Mouse (Mus musculus): ENCODE results near the gene Gm3636. TPM values are rescaled to one million over a fixed set of nuclear protein-coding genes. Genes with fewer than 3 reads are reported as not detected.

Gm3636 gene
- 0.27 and 0.50 TPM in 2 replicates for polyA plus RNA-seq (2012; rRNA removed)

DNA sequence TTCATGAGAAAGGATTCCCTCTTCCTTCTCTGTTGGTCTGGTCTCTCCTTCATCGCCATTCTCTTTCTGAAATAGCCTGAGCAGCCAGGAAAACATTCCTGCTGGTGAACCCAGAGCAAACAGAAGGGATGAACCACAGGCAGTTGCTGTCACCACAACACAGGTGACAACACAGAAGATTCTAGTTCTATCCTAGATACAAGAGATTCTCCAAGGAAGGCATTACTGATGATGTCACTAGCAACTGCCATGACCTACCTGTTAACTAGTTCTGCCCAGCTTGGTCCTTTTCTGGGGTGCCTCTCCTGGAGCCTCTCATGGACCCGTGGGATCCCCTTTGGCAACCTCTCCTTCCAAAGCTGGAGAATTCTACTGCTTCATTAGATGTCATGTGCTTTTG is at the start of gene Gm3636:
Gm3636 (minus strand) TSS at position 101 of the 400 bp plus-strand sequence.

DNA sequence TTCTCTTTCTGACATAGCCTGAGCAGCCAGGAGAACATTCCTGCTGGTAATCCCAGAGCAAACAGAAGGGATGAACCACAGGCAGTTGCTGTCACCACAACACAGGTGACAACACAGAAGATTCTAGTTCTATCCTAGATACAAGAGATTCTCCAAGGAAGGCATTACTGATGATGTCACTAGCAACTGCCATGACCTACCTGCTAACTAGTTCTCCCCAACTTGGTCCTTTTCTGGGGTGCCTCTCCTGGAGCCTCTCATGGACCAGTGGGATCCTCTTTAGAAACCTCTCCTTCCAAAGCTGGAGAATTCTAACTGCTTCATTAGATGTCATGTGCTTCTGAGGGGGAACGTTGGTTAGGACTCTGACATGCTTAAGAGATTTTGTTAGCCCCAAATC is 32.2 kb upstream of the Gm3636 start, which contains the start of gene Gm8362:
Gm8362 (minus strand) TSS at position 101 of the 400 bp plus-strand sequence.

DNA sequence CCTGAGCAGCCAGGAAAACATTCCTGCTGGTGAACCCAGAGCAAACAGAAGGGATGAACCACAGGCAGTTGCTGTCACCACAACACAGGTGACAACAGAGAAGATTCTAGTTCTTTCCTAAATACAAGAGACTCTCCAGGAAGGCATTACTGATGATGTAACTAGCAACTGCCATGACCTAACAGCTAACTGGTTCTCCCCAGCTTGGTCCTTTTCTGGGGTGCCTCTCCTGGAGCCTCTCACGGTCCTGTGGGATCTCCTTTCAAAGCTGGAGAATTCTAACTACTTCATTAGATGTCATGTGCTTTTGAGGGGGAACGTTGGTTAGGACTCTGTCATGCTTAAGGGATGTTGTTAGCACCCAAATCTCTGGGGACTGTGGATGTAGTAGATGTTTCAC is 22.0 kb downstream of the Gm3636 start, which contains the start of gene Gm8050:
Gm8050 (minus strand) TSS at position 101 of the 400 bp plus-strand sequence.

Other genes with a start within 250 kb of the Gm3636 start
- not detected in 2 replicates for gene Gm8356, start 205.0 kb downstream of the Gm3636 start, polyA plus RNA-seq (2012; rRNA removed)
- 0.02 TPM in 1 of 2 replicates, not detected in the other for gene Gm3629, start 151.7 kb downstream of the Gm3636 start, polyA plus RNA-seq (2012; rRNA removed)
- not detected in 2 replicates for gene Gm3460, start 119.9 kb downstream of the Gm3636 start, polyA plus RNA-seq (2012; rRNA removed)
- gene Gm10251, start 58.2 kb downstream of the Gm3636 start, polyA plus RNA-seq (2012; rRNA removed), result not detected in 2 replicates
- gene Gm8050, start 22.1 kb downstream of the Gm3636 start, polyA plus RNA-seq (2012; rRNA removed), result not detected in 2 replicates
- gene Gm8362, start 32.1 kb upstream of the Gm3636 start, polyA plus RNA-seq (2012; rRNA removed), result not detected in 2 replicates
- gene Gm3642, start 98.0 kb upstream of the Gm3636 start, polyA plus RNA-seq (2012; rRNA removed), result not detected in 2 replicates
- gene Gm3667, start 147.6 kb upstream of the Gm3636 start, polyA plus RNA-seq (2012; rRNA removed), result 0.03 and 0.07 TPM in 2 replicates
- gene Gm6356, start 231.5 kb upstream of the Gm3636 start, polyA plus RNA-seq (2012; rRNA removed), result not detected in 2 replicates